26 mouse cellular contexts compared by ENCODE assay signal in the genomic region with DNA sequence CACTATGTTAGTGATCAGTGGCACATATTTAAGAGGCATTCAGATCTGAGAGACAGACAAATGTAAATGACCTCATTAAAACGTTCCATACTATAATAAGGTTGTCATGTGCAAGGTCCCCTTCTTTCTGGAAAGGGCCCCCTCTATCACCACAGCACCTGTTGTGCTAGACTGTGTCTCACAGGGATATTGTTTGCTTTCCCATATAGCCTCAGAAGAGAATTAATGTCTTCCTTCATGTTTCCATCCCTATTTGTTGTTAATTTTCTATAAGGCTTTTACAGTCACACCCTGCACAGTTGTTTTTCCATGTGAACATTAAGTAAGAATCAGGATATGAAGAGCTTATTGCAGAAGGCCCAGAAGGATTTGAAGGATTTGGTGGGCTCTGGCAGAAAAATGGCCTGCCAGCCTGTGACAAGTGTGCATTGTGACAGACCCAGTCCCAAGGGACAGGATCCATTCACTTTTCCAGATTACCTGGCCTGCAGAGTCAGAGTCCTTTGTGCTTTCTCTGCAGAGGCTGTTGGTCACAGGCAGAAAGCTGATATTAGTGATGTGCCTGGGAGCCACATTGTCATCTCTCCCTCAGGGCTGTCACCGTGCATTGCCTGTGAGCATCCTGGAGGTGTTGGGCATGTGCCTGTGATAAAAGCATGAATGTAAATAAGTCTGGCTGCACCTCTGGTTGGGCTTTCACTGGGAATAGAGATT.
DNase-seq lines count a peak whose midpoint lies in the region; ATAC-seq lines count a peak whose summit lies in the region.
"Had no signal": no experiment of that assay in that cellular context is flagged by ENCODE, and none has a peak within 500 bp of the region (broad histone marks: within the 10 kb centered on the region; RNA-seq: fewer than 3 reads in every experiment).

No protein-coding gene starts in this region.

- H3K9me3 ChIP-seq in forebrain, embryonic 13.5 days (replicated peaks) = no peaks in the 10 kb centered on the region
- no peaks in the 10 kb centered on the region for H3K9me3 ChIP-seq in forebrain, embryonic 10.5 days
- H3K9me3 ChIP-seq in hindbrain, embryonic 16.5 days (ENCODE audit: control insufficient read depth, low read length) = no peaks in the 10 kb centered on the region
- no peaks in the 10 kb centered on the region for H3K9me3 ChIP-seq in hindbrain, embryonic 10.5 days
- no peaks in the 10 kb centered on the region for H3K9me3 ChIP-seq in forebrain, embryonic 15.5 days
- H3K9me3 ChIP-seq in midbrain, embryonic 16.5 days (replicated peaks; ENCODE audit: control insufficient read depth, low read length, poor library complexity, severe bottlenecking) = no peaks in the 10 kb centered on the region
- H3K9me3 ChIP-seq: embryonic facial prominence, embryonic 13.5 days; G1E; heart, embryonic 12.5 days; limb, embryonic 13.5 days; lung, embryonic 15.5 days had no signal

- ATAC-seq in forebrain, embryonic 13.5 days = peak; percentile 87
- 0 out of 2 replicates have a peak, but pooled peaks have one; percentile 20 for ATAC-seq in hindbrain, embryonic 16.5 days
- peak; percentile 73 for ATAC-seq in forebrain, embryonic 15.5 days (replicated peaks)
- peak; percentile 47; the same call in 1 of the 2 replicates for ATAC-seq in midbrain, embryonic 16.5 days

- 48% methylated on average over 2 of the region's 2 CpGs for WGBS in forebrain, embryonic 13.5 days
- 83% methylated on average over 2 of the region's 2 CpGs for WGBS in forebrain, embryonic 10.5 days
- 61% methylated on average over 2 of the region's 2 CpGs for WGBS in hindbrain, embryonic 16.5 days
- WGBS in hindbrain, embryonic 10.5 days = 73% methylated on average over 2 of the region's 2 CpGs
- 24% methylated on average over 2 of the region's 2 CpGs for WGBS in forebrain, embryonic 15.5 days
- 26% methylated on average over 2 of the region's 2 CpGs for WGBS in midbrain, embryonic 16.5 days

- H3K9ac ChIP-seq in forebrain, embryonic 13.5 days = 0 out of 2 replicates have a peak overlapping the region, but pooled peaks have one; percentile 26
- H3K9ac ChIP-seq in hindbrain, embryonic 16.5 days (ENCODE audit: low read depth, low read length) = no peak overlapping the region
- no peak overlapping the region for H3K9ac ChIP-seq in forebrain, embryonic 15.5 days (replicated peaks)
- H3K9ac ChIP-seq in midbrain, embryonic 16.5 days (ENCODE audit: low read depth, low read length) = no peak overlapping the region
- H3K9ac ChIP-seq: embryonic facial prominence, embryonic 13.5 days; heart, embryonic 12.5 days; limb, embryonic 13.5 days; lung, embryonic 15.5 days had no signal

- no peaks in the 10 kb centered on the region for H3K27me3 ChIP-seq in forebrain, embryonic 13.5 days
- no peaks in the 10 kb centered on the region for H3K27me3 ChIP-seq in forebrain, embryonic 10.5 days (ENCODE audit: poor library complexity, severe bottlenecking)
- H3K27me3 ChIP-seq in hindbrain, embryonic 16.5 days (replicated peaks; ENCODE audit: control insufficient read depth, insufficient read depth, low read length) = no peaks in the 10 kb centered on the region
- H3K27me3 ChIP-seq in hindbrain, embryonic 10.5 days (ENCODE audit: insufficient read depth, poor library complexity, severe bottlenecking) = no peaks in the 10 kb centered on the region
- H3K27me3 ChIP-seq in forebrain, embryonic 15.5 days = no peaks in the 10 kb centered on the region
- no peaks in the 10 kb centered on the region for H3K27me3 ChIP-seq in midbrain, embryonic 16.5 days (ENCODE audit: control insufficient read depth, insufficient read depth, low read depth, low read length)
- H3K27me3 ChIP-seq: embryonic facial prominence, embryonic 13.5 days; heart, embryonic 12.5 days; limb, embryonic 13.5 days; lung, embryonic 15.5 days had no signal

- no peak for DNase-seq in forebrain, embryonic 10.5 days (ENCODE audit: extremely low spot score, low spot score)
- no peak for DNase-seq in hindbrain, embryonic 10.5 days (ENCODE audit: low spot score)
- DNase-seq in frontal cortex, postnatal 25 days (ENCODE audit: low spot score in 2 of 2) = no peak
- DNase-seq in cerebellum, adult 9-10 months = no peak
- DNase-seq: adrenal gland, adult 8-10 months; cerebellum, adult 11 months; cerebellum, postnatal 10 days; gastrocnemius, postnatal 36 days; heart, adult 2 months; kidney, adult 2 months; kidney, postnatal 4 days; lung, postnatal 36 days; right cerebral cortex, postnatal 4 days; thymus, adult 2 months; thymus, postnatal 36 days had no signal

- no peak overlapping the region for H3K4me3 ChIP-seq in forebrain, embryonic 13.5 days
- no peak overlapping the region for H3K4me3 ChIP-seq in forebrain, embryonic 10.5 days
- no peak overlapping the region for H3K4me3 ChIP-seq in hindbrain, embryonic 16.5 days (ENCODE audit: low read length)
- H3K4me3 ChIP-seq in hindbrain, embryonic 10.5 days = no peak overlapping the region
- H3K4me3 ChIP-seq in forebrain, embryonic 15.5 days = no peak overlapping the region
- no peak overlapping the region for H3K4me3 ChIP-seq in midbrain, embryonic 16.5 days (ENCODE audit: low read depth, low read length)
- H3K4me3 ChIP-seq: embryonic facial prominence, embryonic 13.5 days; erythroblast, embryonic 14.5 days; heart, adult 2 months; heart, embryonic 12.5 days; limb, embryonic 13.5 days; lung, embryonic 15.5 days had no signal

- H3K36me3 ChIP-seq in forebrain, embryonic 13.5 days (ENCODE audit: poor library complexity, severe bottlenecking) = no peaks in the 10 kb centered on the region
- no peaks in the 10 kb centered on the region for H3K36me3 ChIP-seq in forebrain, embryonic 10.5 days (replicated peaks)
- H3K36me3 ChIP-seq in hindbrain, embryonic 16.5 days (ENCODE audit: control insufficient read depth, insufficient read depth, low read length) = no peaks in the 10 kb centered on the region
- no peaks in the 10 kb centered on the region for H3K36me3 ChIP-seq in hindbrain, embryonic 10.5 days
- H3K36me3 ChIP-seq in forebrain, embryonic 15.5 days = no peaks in the 10 kb centered on the region
- H3K36me3 ChIP-seq in midbrain, embryonic 16.5 days (ENCODE audit: control insufficient read depth, insufficient read depth, low read length) = no peaks in the 10 kb centered on the region
- H3K36me3 ChIP-seq: embryonic facial prominence, embryonic 13.5 days; heart, embryonic 12.5 days; limb, embryonic 13.5 days; lung, embryonic 15.5 days had no signal

- peaks cover 16% of the 10 kb centered on the region for H3K4me1 ChIP-seq in forebrain, embryonic 13.5 days
- H3K4me1 ChIP-seq in forebrain, embryonic 10.5 days = no peaks in the 10 kb centered on the region; the same call in 1 of the 2 replicates
- H3K4me1 ChIP-seq in hindbrain, embryonic 16.5 days (ENCODE audit: control insufficient read depth, insufficient read depth, low read depth, low read length) = peaks cover 3% of the 10 kb centered on the region; the same call in 1 of the 2 replicates
- no peaks in the 10 kb centered on the region for H3K4me1 ChIP-seq in hindbrain, embryonic 10.5 days (replicated peaks)
- H3K4me1 ChIP-seq in forebrain, embryonic 15.5 days = peaks cover 13% of the 10 kb centered on the region; the same call in 1 of the 2 replicates
- H3K4me1 ChIP-seq in midbrain, embryonic 16.5 days (ENCODE audit: control insufficient read depth, insufficient read depth, low read length) = peaks cover 6% of the 10 kb centered on the region; the same call in 1 of the 2 replicates
- H3K4me1 ChIP-seq: embryonic facial prominence, embryonic 13.5 days; limb, embryonic 13.5 days had no signal

- no peak overlapping the region for H3K4me2 ChIP-seq in forebrain, embryonic 13.5 days
- H3K4me2 ChIP-seq in hindbrain, embryonic 16.5 days (ENCODE audit: low read length) = no peak overlapping the region
- no peak overlapping the region for H3K4me2 ChIP-seq in forebrain, embryonic 15.5 days (replicated peaks)
- no peak overlapping the region for H3K4me2 ChIP-seq in midbrain, embryonic 16.5 days (ENCODE audit: low read length)
- H3K4me2 ChIP-seq: embryonic facial prominence, embryonic 13.5 days; heart, embryonic 12.5 days; limb, embryonic 13.5 days; liver, embryonic 11.5 days; lung, embryonic 15.5 days had no signal

- peak overlapping the region; percentile 65 for H3K27ac ChIP-seq in forebrain, embryonic 13.5 days
- H3K27ac ChIP-seq in forebrain, embryonic 10.5 days = no peak overlapping the region
- no peak overlapping the region for H3K27ac ChIP-seq in hindbrain, embryonic 16.5 days (ENCODE audit: low read depth, low read length)
- no peak overlapping the region for H3K27ac ChIP-seq in hindbrain, embryonic 10.5 days
- peak overlapping the region; percentile 63 for H3K27ac ChIP-seq in forebrain, embryonic 15.5 days (replicated peaks)
- peak overlapping the region; percentile 8 for H3K27ac ChIP-seq in midbrain, embryonic 16.5 days (ENCODE audit: low read length)
- H3K27ac ChIP-seq: embryonic facial prominence, embryonic 13.5 days; heart, adult 2 months; limb, embryonic 13.5 days; lung, embryonic 15.5 days had no signal

Comparison
In these comparisons a context has a peak if more than half of its experiments do, and no peak if none do; other contexts are left out.
1. H3K27ac ChIP-seq: peak in forebrain, embryonic 13.5 days (single experiment), forebrain, embryonic 15.5 days (single experiment) and midbrain, embryonic 16.5 days (single experiment); none in forebrain, embryonic 10.5 days (single experiment), hindbrain, embryonic 16.5 days (single experiment) and hindbrain, embryonic 10.5 days (single experiment).
2. ATAC-seq: peak in every context shown above with its lines; median percentile 87 in forebrain, embryonic 13.5 days; 73 in forebrain, embryonic 15.5 days; 47 in midbrain, embryonic 16.5 days; 20 in hindbrain, embryonic 16.5 days.